Mouse (Mus musculus): ENCODE results near the gene Mipol1. TPM values are rescaled to one million over a fixed set of nuclear protein-coding genes. Genes with fewer than 3 reads are reported as not detected.
A peak's percentile ranks its signal among the peaks of the same experiment; 100 is the strongest.

The Mipol1 gene
- polyA plus RNA-seq, 1 experiment, result 14.0 TPM

GRCm38 (mm10) chr12:57449299-57449698 is 219.1 kb downstream of the Mipol1 start:
- TF ChIP-seq CTCF (IDR thresholded peaks at IDR 0.05; ENCODE audit: borderline replicate concordance, insufficient read depth, low read length) (no peak), POLR2A (IDR thresholded peaks at IDR 0.05; ENCODE audit: low read depth, low read length) (no peak)
- H3K4me1 ChIP-seq (ENCODE audit: control insufficient read depth, insufficient read depth, low read length), result no peaks in the 10 kb centered on the region
- no peak overlapping the region for H3K27ac ChIP-seq (ENCODE audit: insufficient read depth, low read length)
- no peak overlapping the region for H3K4me3 ChIP-seq (ENCODE audit: insufficient read depth, low read length)

DNA sequence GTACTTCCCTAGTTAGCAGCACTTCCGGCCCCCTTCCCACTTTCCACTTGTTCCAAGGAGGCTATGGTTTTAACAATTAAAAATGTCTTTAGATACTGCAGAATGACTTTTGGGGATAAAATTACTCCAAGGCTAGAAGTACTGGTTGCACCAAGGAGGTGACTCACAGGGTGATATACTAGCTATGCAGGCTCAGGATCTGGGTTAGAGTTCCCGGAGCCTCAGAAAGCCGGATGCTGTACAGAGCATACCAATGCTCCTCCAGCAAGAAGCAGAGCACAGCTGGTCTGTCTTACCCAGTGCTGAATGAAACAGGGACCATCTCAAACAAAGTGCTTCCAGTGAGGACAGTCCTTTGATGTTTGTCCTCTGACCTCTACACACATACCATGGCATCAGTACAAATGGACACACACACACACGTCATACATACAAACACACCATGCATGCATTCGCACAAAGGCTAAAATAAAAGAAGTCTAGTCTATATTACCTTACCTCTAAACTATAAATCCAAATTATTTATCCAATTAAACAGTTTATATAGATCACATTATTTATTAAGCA is 219.9 kb downstream of the Mipol1 start:
- no peak overlapping the region for H3K27ac ChIP-seq (ENCODE audit: insufficient read depth, low read length)
- H3K4me1 ChIP-seq (ENCODE audit: control insufficient read depth, insufficient read depth, low read length), result no peaks in the 10 kb centered on the region
- TF ChIP-seq POLR2A (IDR thresholded peaks at IDR 0.05; ENCODE audit: low read depth, low read length), result no peak
- TF ChIP-seq CTCF (IDR thresholded peaks at IDR 0.05; ENCODE audit: borderline replicate concordance, insufficient read depth, low read length), result no peak
- H3K4me3 ChIP-seq (ENCODE audit: insufficient read depth, low read length), result no peak overlapping the region

DNA sequence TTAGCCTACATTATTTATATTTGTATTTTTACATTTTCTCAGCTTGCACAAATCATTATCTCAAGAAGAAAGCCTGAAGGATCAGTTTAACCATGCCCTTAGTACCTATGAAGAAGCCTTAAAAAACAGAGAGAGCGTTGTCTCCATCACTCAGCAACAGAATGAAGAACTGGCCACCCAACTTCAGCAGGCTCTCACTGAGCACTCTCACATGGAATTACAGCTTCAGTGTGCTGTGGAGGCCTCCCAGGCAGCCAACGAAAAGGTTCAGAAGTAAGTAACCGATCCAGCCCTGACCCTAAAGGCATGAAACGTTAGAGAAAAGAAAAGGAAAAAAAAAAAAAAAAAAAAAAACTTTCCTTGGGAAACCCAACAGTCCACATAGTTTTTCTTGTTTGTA is 226.7 kb downstream of the Mipol1 start:
- H3K4me1 ChIP-seq (ENCODE audit: control insufficient read depth, insufficient read depth, low read length), result no peaks in the 10 kb centered on the region
- no peak overlapping the region for H3K4me3 ChIP-seq (ENCODE audit: insufficient read depth, low read length)
- H3K27ac ChIP-seq (ENCODE audit: insufficient read depth, low read length), result no peak overlapping the region
- TF ChIP-seq POLR2A (IDR thresholded peaks at IDR 0.05; ENCODE audit: low read depth, low read length) (no peak), CTCF (IDR thresholded peaks at IDR 0.05; ENCODE audit: borderline replicate concordance, insufficient read depth, low read length) (no peak)

- TF ChIP-seq POLR2A (IDR thresholded peaks at IDR 0.05; ENCODE audit: low read depth, low read length), result no peak
- no peak for TF ChIP-seq CTCF (IDR thresholded peaks at IDR 0.05; ENCODE audit: borderline replicate concordance, insufficient read depth, low read length)
- Histone ChIP-seq H3K4me1 (ENCODE audit: control insufficient read depth, insufficient read depth, low read length) (no peaks in the 10 kb centered on the region), H3K4me3 (ENCODE audit: insufficient read depth, low read length) (no peak overlapping the region), H3K27ac (ENCODE audit: insufficient read depth, low read length) (no peak overlapping the region)
Observed at GRCm38 (mm10) chr12:57457339-57457738, 227.1 kb downstream of the Mipol1 start.

DNA sequence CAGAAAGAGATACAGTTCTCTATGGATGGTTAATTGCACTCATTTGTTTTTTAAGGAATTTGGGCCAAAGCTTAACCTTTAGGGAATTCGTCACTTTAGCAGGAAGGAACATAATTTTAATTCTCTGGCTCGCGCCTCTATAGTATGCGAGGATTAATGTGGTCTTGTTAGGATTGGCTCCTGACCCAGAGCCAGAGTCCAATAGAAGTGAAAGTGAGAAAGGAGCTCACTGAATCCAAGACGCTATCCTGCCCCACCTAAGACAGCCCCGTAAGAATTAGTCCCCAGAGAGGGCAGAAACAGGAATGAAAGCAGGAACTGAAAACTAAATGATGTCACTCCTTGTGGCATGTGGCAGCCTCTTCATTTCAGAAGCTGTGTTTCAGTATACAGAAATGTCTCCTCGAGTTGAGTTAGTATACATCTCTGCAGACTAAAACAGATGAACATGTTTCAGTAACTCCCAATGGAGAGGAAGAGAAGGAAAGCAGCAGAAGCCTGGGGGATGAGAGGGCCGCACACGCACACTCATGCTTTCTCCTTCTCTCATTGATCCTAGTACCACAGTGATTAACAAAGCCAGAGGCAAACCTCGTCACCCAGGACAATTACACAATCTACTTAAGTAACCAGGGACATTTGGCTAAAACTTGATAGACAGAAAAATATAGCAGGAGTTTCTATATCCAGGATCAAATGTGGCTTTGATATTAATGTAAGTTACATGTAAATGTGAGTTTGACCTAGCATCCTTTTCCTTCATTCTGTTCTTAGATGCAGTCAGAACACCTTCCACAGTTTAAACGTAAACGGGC is 234.5 kb downstream of the Mipol1 start:
- H3K4me1 ChIP-seq (ENCODE audit: control insufficient read depth, insufficient read depth, low read length), result 0 out of 2 replicates have a peak, but pooled peaks cover 3% of the 10 kb centered on the region
- TF ChIP-seq POLR2A (IDR thresholded peaks at IDR 0.05; ENCODE audit: low read depth, low read length) (no peak), CTCF (IDR thresholded peaks at IDR 0.05; ENCODE audit: borderline replicate concordance, insufficient read depth, low read length) (no peak)
- no peak overlapping the region for H3K27ac ChIP-seq (ENCODE audit: insufficient read depth, low read length)

GRCm38 (mm10) chr12:57471786-57472185 is 241.6 kb downstream of the Mipol1 start:
- Histone ChIP-seq H3K27ac (ENCODE audit: insufficient read depth, low read length) (no peak overlapping the region), H3K4me1 (ENCODE audit: control insufficient read depth, insufficient read depth, low read length) (no peaks in the 10 kb centered on the region), H3K4me3 (ENCODE audit: insufficient read depth, low read length) (no peak overlapping the region)
- TF ChIP-seq CTCF (IDR thresholded peaks at IDR 0.05; ENCODE audit: borderline replicate concordance, insufficient read depth, low read length) (no peak), POLR2A (IDR thresholded peaks at IDR 0.05; ENCODE audit: low read depth, low read length) (no peak)

More for the DNA sequence above, 234.5 kb downstream of the Mipol1 start:
- no peak overlapping the region for H3K4me3 ChIP-seq (ENCODE audit: insufficient read depth, low read length)

DNA sequence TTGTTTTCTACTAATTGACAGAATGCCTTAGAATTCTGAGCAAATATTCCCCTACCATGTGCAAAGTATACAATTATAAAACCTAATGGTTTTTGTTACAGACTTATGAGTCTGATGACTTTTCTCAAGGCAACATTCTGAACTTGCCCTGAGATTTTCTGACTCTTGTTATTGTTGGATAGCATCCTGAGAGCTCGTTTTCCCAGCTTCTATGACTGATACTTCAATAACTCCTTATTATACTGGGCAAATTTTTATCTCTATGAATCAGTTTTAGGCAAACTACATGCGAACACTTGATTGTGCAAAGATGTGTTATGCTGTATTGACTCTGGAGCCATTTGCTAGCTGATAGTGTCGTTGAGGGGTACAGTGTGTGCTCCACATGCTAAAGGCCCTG is 246.6 kb downstream of the Mipol1 start:
- Histone ChIP-seq H3K4me3 (ENCODE audit: insufficient read depth, low read length) (no peak overlapping the region), H3K27ac (ENCODE audit: insufficient read depth, low read length) (peak overlapping the region; percentile 61; the same call in 1 of the 2 replicates), H3K4me1 (ENCODE audit: control insufficient read depth, insufficient read depth, low read length) (peaks cover 2% of the 10 kb centered on the region; the same call in 1 of the 2 replicates)
- TF ChIP-seq POLR2A (IDR thresholded peaks at IDR 0.05; ENCODE audit: low read depth, low read length) (no peak), CTCF (IDR thresholded peaks at IDR 0.05; ENCODE audit: borderline replicate concordance, insufficient read depth, low read length) (no peak)

DNA sequence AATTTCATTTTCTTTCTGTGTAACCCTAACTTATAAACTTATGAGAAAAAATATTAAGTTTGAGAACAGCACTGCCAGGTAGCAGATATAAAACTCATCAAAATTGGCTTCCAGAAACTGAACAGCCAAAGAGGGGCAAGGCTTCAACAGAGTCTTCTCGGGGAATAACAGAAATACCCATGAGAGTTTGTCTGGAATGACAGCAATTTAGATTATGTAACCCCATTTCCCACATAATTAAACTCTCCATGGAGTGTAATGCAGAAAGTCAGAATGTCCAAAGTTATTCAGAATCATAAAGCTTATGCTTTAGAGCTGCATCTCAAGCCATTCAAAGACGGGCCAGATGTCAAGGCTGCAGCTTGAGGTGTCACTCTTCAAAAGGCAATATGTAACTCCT is 251.6 kb downstream of the Mipol1 start:
- no peak overlapping the region for H3K27ac ChIP-seq (ENCODE audit: insufficient read depth, low read length)
- TF ChIP-seq CTCF (IDR thresholded peaks at IDR 0.05; ENCODE audit: borderline replicate concordance, insufficient read depth, low read length), result no peak
- TF ChIP-seq POLR2A (IDR thresholded peaks at IDR 0.05; ENCODE audit: low read depth, low read length), result no peak
- H3K4me3 ChIP-seq (ENCODE audit: insufficient read depth, low read length), result no peak overlapping the region
- peaks cover 4% of the 10 kb centered on the region; the same call in 1 of the 2 replicates for H3K4me1 ChIP-seq (ENCODE audit: control insufficient read depth, insufficient read depth, low read length)

DNA sequence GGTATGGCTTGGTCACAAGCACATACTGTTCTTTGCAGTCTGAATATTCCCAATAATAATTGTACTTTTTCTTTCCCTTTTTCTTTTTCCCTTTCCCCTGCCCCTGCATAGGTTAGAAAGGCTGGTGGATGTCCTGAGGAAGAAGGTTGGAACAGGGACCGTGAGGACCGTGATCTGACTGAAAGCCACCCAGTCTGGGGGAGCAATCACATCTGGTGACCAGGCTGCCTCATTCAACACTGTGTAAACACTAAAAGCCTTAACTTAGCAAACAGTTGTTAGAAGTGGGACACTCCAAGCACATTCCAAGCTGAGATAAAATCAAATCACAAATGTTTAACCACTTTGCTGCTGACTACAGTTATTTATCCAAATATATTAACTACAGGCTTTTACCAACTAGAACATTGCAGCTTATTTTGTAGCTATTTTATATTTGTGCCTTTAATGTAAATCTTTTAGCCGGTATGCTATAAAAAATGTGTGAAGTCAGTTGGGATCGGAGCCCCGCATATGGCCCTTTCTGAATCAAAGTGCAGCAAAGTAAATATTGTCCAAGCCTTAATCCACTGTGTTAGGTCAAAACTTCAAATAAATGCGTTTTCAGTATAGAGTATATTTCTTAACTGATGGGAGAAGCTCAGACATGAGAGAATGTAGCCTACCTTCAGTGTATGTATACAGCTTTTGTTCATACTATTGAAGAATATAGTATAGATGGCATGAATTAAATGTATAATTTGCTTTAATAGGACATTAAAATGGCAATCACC is 266.3 kb downstream of the Mipol1 start:
- TF ChIP-seq POLR2A (IDR thresholded peaks at IDR 0.05; ENCODE audit: low read depth, low read length) (no peak), CTCF (IDR thresholded peaks at IDR 0.05; ENCODE audit: borderline replicate concordance, insufficient read depth, low read length) (no peak)
- Histone ChIP-seq H3K4me3 (ENCODE audit: insufficient read depth, low read length) (no peak overlapping the region), H3K4me1 (ENCODE audit: control insufficient read depth, insufficient read depth, low read length) (no peaks in the 10 kb centered on the region), H3K27ac (ENCODE audit: insufficient read depth, low read length) (no peak overlapping the region)
